Mouse (Mus musculus): ENCODE results near the gene Gm21118.
"Not testable (repeated sequence)": the region's sequence is repeated elsewhere in the genome, so short reads cannot be mapped to it uniquely, and the experiment has no call there.

The Gm21118 gene

DNA sequence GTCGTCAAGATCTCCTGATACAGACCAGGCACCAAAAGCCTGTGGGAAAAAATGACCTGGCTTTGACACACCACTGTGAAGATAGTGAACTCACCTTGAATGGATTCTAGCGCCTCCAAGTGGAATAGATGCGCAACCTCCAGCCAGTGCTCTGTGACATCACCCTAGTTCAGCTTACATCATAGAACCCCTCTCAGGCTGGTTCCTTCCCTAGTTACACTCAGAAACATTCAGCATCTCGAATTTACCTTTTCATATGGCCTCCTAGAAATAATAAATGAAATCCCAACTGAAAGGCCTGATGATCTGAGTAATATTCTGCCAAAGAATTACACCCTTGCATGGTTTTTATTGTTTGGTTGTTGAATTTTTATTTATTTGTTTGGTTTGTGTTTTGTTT lies at the start of gene Gm21118:
TSS of gene Gm21118 (minus strand) at position 101 of the 400 bp plus-strand sequence.
- not testable (repeated sequence) for DNase-seq (ENCODE audit: low spot score in 2 of 2)

DNA sequence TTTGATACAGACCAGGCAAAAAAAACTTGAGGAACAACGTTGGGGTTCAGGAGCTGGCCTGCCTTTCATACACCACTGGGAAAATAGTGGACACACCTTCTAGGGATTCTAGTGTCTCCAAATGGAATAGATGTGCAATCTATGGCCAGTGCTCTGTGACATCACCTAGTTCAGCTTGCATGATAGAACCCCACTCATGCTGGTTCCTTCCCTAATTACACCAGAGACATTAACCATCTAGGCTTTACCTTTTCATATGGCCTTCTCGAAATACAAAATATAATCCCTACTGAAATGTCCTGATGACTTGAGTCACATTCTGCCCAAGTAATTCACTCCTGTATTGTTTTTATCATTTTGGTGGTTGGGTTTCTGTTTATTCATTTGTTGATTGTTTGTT lies 29.7 kb upstream of the Gm21118 start, which contains the start of the genes Gm29423 and Gm29644:
TSS of gene Gm29423 (minus strand) at position 101 of the 400 bp plus-strand sequence.
TSS of gene Gm29644 (minus strand) at position 157 of the 400 bp plus-strand sequence.
- DNase-seq (ENCODE audit: low spot score in 2 of 2) = not testable (repeated sequence)
